Mouse (Mus musculus) heart, postnatal 4 days (tissue): Measurements from ENCODE around the gene Rgs10. TPM values are rescaled to one million over a fixed set of nuclear protein-coding genes. Genes with fewer than 3 reads are reported as not detected.
"Not testable (repeated sequence)": the region's sequence is repeated elsewhere in the genome, so short reads cannot be mapped to it uniquely, and the experiment has no call there.

Source experiments
- DNase-seq: peaks from one replicate; pipeline ENCODE4 v3.0.0; 2021
- total RNA-seq, 2 experiments: library from RNA; stranded (reverse); gene quantifications; 2 replicates each; pipeline ENCODE4 v1.2.3; 2021

Rgs10 gene
- total RNA-seq, 2 experiments from 2014 or later: 8.4 to 9.5 TPM

GRCm38 (mm10) chr7:128340321-128340720, 78.2 kb downstream of the Rgs10 start:
- DNase-seq: not testable (repeated sequence)

GRCm38 (mm10) chr7:128332896-128333295, 85.7 kb downstream of the Rgs10 start:
- DNase-seq: no peak

GRCm38 (mm10) chr7:128330981-128331380, 87.6 kb downstream of the Rgs10 start:
- DNase-seq: no peak

- no peak for DNase-seq
Measured at GRCm38 (mm10) chr7:128324977-128325376, 93.6 kb downstream of the Rgs10 start.

Other genes with a start within 250 kb of the Rgs10 start
- gene Cox6a2, start 212.4 kb downstream of the Rgs10 start, total RNA-seq: 1,000 to 10,000 TPM; 1,037 to 1,183 TPM
- gene Armc5, start 181.4 kb downstream of the Rgs10 start, total RNA-seq: 10 to 100 TPM; 13.3 to 13.8 TPM
- 1 to 10 TPM; 5.3 to 6.8 TPM for gene 9130023H24Rik, start 180.7 kb downstream of the Rgs10 start, total RNA-seq
- gene Tgfb1i1, start 171.9 kb downstream of the Rgs10 start, total RNA-seq: 100 to 1,000 TPM; 101 to 108 TPM
- gene Slc5a2, start 153.1 kb downstream of the Rgs10 start, total RNA-seq: not detected
- gene BC017158, start 120.6 kb downstream of the Rgs10 start, total RNA-seq: 10 to 100 TPM; 12.4 to 13.1 TPM
- 10 to 100 TPM; 57.6 to 66.6 TPM for gene Tial1, start 43.0 kb upstream of the Rgs10 start, total RNA-seq
- gene Bag3, start 104.9 kb upstream of the Rgs10 start, total RNA-seq: 100 to 1,000 TPM; 111 TPM
- 1 to 10 TPM; 8.9 to 9.9 TPM for gene Inpp5f, start 192.6 kb upstream of the Rgs10 start, total RNA-seq